Mouse (Mus musculus) neural tube, embryonic 15.5 days (tissue): ENCODE results near the gene Pdpn. TPM values are rescaled to one million over a fixed set of nuclear protein-coding genes. Genes with fewer than 3 reads are reported as not detected.

Source experiments
- ATAC-seq: fragments of 200-750 bp; cut with Nextera tagmentation; 2 replicates; pipeline ENCODE4 v1.8.0; 2017; ENCODE audit warnings: mild to moderate bottlenecking, moderate TSS enrichment, moderate library complexity; ENCODE audit not compliant: low FRiP score
- H3K27ac ChIP-seq: fragments of 300-500 bp; sonication (generic); replicated peaks from 2 replicates; pipeline ENCODE4 v1.5.1; 2015; ENCODE audit warnings: mild to moderate bottlenecking, inconsistent platforms
- H3K27me3 ChIP-seq: fragments of 300-500 bp; sonication (generic); replicated peaks from 2 replicates; pipeline ENCODE4 v1.6.1; 2015; ENCODE audit warnings: inconsistent platforms
- H3K36me3 ChIP-seq: fragments of 300-500 bp; sonication (generic); 2 replicates; pipeline ENCODE4 v1.6.1; 2015; ENCODE audit warnings: inconsistent platforms
- H3K4me1 ChIP-seq: fragments of 300-500 bp; sonication (generic); 2 replicates; pipeline ENCODE4 v1.6.1; 2015; ENCODE audit warnings: inconsistent platforms
- H3K4me2 ChIP-seq: fragments of 300-500 bp; sonication (generic); 2 replicates; pipeline ENCODE4 v1.6.1; 2015; ENCODE audit warnings: inconsistent platforms, mild to moderate bottlenecking, moderate library complexity
- H3K4me3 ChIP-seq: fragments of 300-500 bp; sonication (generic); replicated peaks from 2 replicates; pipeline ENCODE4 v1.5.1; 2015; ENCODE audit warnings: mild to moderate bottlenecking, inconsistent platforms
- H3K9ac ChIP-seq: fragments of 300-500 bp; sonication (generic); replicated peaks from 2 replicates; pipeline ENCODE4 v1.6.1; 2015; ENCODE audit warnings: mild to moderate bottlenecking, inconsistent platforms
- H3K9me3 ChIP-seq: fragments of 300-500 bp; sonication (generic); replicated peaks from 2 replicates; pipeline ENCODE4 v1.6.1; 2016; ENCODE audit warnings: inconsistent platforms
- WGBS: fragments of 180-500 bp; shearing (Covaris S2); methylation state at CpG from one replicate; pipeline ENCODE4 v1.1.7; 2015; ENCODE audit warnings: mixed read lengths; 5-methylcytosine and 5-hydroxymethylcytosine counted together
- polyA plus RNA-seq: library from polyadenylated mRNA; unstranded; fragments of >200 nt; fragmentation: Nextera tagmentation; extraction: Ambion mirVana; gene quantifications from 2 replicates; pipeline ENCODE4 v1.2.1, GENCODE M21; 2015

Gene Pdpn
- polyA plus RNA-seq, 1 experiment from 2014 or later, result 29.0 TPM

DNA sequence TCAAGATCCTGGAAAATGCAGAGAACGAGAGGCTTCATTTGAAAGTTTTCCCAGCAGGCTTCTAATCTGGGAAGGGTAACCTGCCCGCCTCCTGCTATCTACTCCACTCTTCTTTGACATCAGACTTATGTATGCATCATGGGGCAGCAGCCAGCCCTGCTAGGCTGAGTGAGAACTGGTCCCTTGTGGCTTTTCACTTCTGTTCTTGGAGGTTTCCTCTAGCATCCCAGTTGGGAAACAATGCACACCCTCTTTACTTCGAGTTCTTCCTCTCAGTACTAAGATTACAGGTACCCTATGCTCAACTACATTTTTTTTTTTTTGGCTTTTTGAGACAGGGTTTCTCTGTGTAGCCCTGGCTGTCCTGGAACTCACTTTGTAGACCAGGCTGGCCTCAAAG, 28.5 kb downstream of the Pdpn start:
- no peak overlapping the region for H3K4me3 ChIP-seq
- H3K27ac ChIP-seq, result no peak overlapping the region
- 84% methylated on average over 3 of the region's 3 CpGs for WGBS
- no peaks in the 10 kb centered on the region for H3K36me3 ChIP-seq
- ATAC-seq, result no peak
- no peak overlapping the region for H3K9ac ChIP-seq
- H3K27me3 ChIP-seq, result no peaks in the 10 kb centered on the region
- no peak overlapping the region for H3K4me2 ChIP-seq
- no peaks in the 10 kb centered on the region for H3K9me3 ChIP-seq
- no peaks in the 10 kb centered on the region for H3K4me1 ChIP-seq

DNA sequence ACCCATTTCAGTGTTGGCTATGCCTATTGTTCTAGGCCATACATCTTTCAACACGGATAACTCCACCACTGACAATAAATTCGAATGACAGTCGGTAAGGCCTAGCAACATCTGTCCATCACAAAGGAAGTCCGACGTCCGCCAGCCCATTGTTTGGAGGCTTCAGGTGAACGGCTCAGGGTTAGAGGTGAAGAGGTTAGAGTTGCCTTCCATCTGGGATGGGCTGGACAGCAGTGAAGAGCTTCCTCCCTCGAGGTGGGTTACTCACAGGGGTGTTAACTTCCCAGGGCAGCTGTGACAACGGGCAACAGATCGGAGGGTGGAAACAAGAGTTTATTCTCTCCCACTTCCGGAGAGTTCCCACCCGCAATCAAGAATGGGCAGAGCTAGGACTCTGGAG, 36.7 kb downstream of the Pdpn start:
- Histone ChIP-seq H3K9me3 (no peaks in the 10 kb centered on the region), H3K4me3 (no peak overlapping the region), H3K27ac (no peak overlapping the region), H3K4me2 (no peak overlapping the region), H3K27me3 (no peaks in the 10 kb centered on the region), H3K4me1 (peaks cover 11% of the 10 kb centered on the region), H3K9ac (no peak overlapping the region), H3K36me3 (no peaks in the 10 kb centered on the region)
- WGBS, result 73% methylated on average over 12 of the region's 12 CpGs
- ATAC-seq, result no peak

DNA sequence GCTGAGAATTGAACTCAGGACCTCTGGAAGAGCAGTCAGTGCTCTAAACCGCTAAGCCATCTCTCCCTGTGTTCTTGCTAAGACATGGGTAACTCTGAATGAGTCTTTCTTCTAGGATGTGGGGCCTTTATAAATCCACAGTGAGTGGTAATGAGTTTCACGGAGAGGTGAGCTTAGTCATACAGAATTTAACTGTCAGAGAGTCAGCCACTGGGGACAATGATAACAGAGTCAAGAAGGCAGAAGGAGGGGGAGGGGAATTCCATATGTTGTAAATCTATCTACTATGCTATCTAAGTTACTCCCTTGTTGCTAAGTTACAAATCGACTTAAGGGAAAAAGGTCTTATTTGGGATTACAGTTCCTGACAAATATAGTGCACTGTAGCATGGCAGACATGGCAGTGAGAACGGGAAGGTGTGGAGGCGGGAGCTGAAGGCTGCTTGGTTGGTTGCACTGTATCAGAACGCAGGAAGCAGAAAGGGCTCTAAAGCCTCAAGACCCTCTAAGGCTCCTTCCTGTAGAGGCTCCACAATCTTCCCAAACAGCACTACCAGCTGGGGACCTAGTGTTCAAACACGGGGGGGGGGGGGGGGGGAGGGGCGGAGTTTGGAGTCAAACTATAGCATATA, 39.5 kb downstream of the Pdpn start:
- Histone ChIP-seq H3K4me1 (peaks cover 11% of the 10 kb centered on the region), H3K27me3 (no peaks in the 10 kb centered on the region), H3K4me3 (no peak overlapping the region), H3K9ac (no peak overlapping the region), H3K9me3 (no peaks in the 10 kb centered on the region), H3K36me3 (no peaks in the 10 kb centered on the region), H3K4me2 (no peak overlapping the region), H3K27ac (no peak overlapping the region)
- ATAC-seq, result peak; percentile 32; the same call in 1 of the 2 replicates
- WGBS, result 32% methylated on average over 8 of the region's 8 CpGs

DNA sequence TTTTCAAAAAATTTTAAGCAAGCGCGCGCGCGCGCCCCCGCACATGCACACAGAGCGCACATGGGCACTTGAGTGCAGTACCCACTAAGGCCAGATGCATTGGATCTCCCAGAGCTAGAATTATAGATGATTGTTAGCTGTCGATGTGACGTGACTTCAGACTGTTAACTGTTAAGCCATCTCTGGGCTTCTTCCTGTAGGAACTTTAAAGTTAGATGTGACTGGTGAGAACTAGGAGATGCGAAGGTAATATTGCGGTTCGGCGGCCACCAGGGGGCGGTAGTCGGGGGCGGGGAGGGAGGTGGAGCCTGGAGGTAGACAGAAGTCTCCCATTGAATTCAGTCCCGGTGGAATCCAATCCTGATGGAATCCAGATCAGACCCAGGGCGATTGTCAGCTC, 40.8 kb downstream of the Pdpn start:
- WGBS, result 37% methylated on average over 19 of the region's 19 CpGs
- H3K36me3 ChIP-seq, result no peaks in the 10 kb centered on the region
- ATAC-seq, result 0 out of 2 replicates have a peak, but pooled peaks have one; percentile 25

DNA sequence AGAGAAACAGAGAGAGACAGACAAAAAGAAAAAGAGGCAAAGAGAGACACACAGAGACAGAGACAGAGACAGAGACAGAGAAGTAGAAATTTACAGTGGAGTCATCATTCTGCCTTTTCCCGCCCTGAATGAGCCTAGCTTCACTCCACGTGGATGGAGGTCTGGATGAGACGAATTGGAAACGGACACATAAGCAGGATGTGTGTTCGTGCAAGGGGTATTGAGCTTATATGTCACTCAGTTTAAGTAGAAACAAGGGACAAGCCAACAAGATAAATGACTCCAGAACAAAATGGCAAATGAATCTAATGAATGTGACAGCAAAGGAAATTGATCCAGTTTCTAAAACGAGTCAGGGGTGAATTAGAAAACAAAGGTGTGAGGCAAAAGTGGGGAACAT, 41.4 kb downstream of the Pdpn start:
- H3K9me3 ChIP-seq, result no peaks in the 10 kb centered on the region
- 26% methylated on average over 6 of the region's 6 CpGs for WGBS
- no peak overlapping the region for H3K9ac ChIP-seq
- no peaks in the 10 kb centered on the region for H3K27me3 ChIP-seq
- no peak for ATAC-seq
- H3K27ac ChIP-seq, result no peak overlapping the region
- H3K36me3 ChIP-seq, result no peaks in the 10 kb centered on the region
- H3K4me2 ChIP-seq, result 0 out of 2 replicates have a peak overlapping the region, but pooled peaks have one; percentile 51
- no peak overlapping the region for H3K4me3 ChIP-seq
- H3K4me1 ChIP-seq, result peaks cover 11% of the 10 kb centered on the region

More for the DNA sequence above, 40.8 kb downstream of the Pdpn start:
- no peak overlapping the region for H3K27ac ChIP-seq
- H3K4me3 ChIP-seq, result peak overlapping the region; percentile 27
- no peaks in the 10 kb centered on the region for H3K27me3 ChIP-seq
- H3K9me3 ChIP-seq, result no peaks in the 10 kb centered on the region
- H3K4me1 ChIP-seq, result peaks cover 11% of the 10 kb centered on the region
- no peak overlapping the region for H3K9ac ChIP-seq
- H3K4me2 ChIP-seq, result peak overlapping the region; percentile 51

DNA sequence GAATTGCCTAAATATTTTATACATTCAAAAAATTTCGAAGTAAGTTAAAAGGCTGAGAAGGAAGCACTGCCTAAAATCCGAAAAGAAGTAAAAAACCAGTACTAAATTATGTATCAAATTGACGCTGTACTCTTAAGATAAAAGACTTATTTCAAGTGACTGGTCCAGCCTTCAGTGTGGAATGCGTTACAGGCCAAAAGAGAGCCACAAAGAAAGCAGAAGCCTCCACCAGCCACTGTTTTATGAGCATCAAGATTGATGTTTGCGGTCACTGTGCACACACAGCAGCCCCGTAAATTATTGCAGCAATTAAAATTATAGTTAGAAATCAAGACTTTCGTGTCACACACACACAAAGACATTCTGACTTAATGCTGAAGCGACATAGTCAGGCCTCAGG, 43.8 kb downstream of the Pdpn start:
- no peak overlapping the region for H3K9ac ChIP-seq
- WGBS, result 30% methylated on average over 8 of the region's 8 CpGs
- peaks cover 11% of the 10 kb centered on the region for H3K4me1 ChIP-seq
- H3K27me3 ChIP-seq, result no peaks in the 10 kb centered on the region
- H3K27ac ChIP-seq, result no peak overlapping the region
- ATAC-seq, result no peak
- no peak overlapping the region for H3K4me3 ChIP-seq
- H3K9me3 ChIP-seq, result no peaks in the 10 kb centered on the region
- H3K36me3 ChIP-seq, result no peaks in the 10 kb centered on the region
- no peak overlapping the region for H3K4me2 ChIP-seq

DNA sequence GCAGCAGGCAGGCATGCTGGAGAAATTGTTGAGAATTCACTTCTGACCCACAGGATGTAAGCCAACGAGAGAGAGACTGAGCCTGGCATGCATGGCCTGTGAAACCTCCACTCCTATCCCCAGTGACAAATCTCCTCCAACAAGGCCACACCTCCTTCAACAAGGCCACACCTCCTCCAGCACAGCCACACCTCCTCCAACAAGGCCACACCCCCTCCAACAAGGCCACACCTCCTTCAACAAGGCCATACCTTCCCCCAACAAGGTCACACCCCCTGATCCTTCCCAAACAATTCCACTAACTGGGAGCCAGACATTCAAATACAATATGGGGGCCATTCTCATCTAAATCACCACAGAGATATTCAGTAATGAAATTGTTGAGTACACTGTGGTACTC, 46.0 kb downstream of the Pdpn start:
- Histone ChIP-seq H3K27me3 (no peaks in the 10 kb centered on the region), H3K4me2 (no peak overlapping the region), H3K36me3 (no peaks in the 10 kb centered on the region), H3K9me3 (no peaks in the 10 kb centered on the region), H3K9ac (no peak overlapping the region), H3K4me1 (peaks cover 5% of the 10 kb centered on the region; the same call in 1 of the 2 replicates), H3K27ac (no peak overlapping the region), H3K4me3 (no peak overlapping the region)
- no peak for ATAC-seq
- WGBS, result 100% methylated on average over 1 of the region's 1 CpGs

DNA sequence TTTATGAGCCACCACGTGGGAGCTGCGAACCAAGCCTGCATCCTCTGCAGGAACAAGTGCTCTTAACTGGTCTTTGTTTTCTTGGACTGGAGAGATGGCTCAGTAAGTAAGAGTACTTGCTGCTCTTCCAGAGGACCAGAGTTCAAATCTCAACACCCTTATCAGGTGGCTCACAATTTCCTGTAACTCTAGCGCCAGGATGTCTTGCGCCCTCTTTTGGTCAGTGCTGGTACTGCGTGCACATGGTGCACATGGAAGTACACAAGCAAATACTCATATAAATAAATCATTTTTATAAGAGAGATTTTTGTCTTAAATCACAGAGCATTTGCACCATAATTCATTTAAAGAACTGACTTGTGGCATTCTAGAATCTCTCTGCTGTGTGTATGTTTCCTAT, 51.3 kb downstream of the Pdpn start:
- no peaks in the 10 kb centered on the region for H3K36me3 ChIP-seq
- no peaks in the 10 kb centered on the region for H3K9me3 ChIP-seq
- 80% methylated on average over 5 of the region's 5 CpGs for WGBS
- no peaks in the 10 kb centered on the region for H3K4me1 ChIP-seq
- no peak overlapping the region for H3K4me3 ChIP-seq
- no peak for ATAC-seq
- no peak overlapping the region for H3K27ac ChIP-seq
- H3K27me3 ChIP-seq, result no peaks in the 10 kb centered on the region
- no peak overlapping the region for H3K9ac ChIP-seq
- no peak overlapping the region for H3K4me2 ChIP-seq

DNA sequence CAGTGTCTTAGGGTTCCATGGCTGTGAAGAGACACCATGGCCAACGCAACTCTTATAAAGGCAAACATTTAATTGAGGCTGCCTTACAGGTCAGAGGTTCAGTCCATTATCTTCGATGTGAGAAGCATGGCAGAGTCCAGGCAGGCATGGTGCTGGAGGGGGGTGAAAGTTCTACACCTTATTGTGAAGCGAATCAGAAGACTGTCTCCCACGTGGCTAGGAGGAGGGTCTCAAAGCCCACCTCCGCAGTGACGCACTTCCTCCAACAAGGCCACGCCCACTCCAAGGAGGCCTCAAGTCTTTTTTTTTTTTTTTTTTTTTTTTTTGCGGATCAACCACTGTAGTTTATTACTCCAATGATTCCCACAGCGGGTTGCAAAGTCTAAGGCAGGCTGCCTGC, 58.1 kb downstream of the Pdpn start:
- no peak for ATAC-seq
- 85% methylated on average over 9 of the region's 9 CpGs for WGBS
- Histone ChIP-seq H3K4me1 (0 out of 2 replicates have a peak, but pooled peaks cover 4% of the 10 kb centered on the region), H3K4me2 (no peak overlapping the region), H3K9me3 (no peaks in the 10 kb centered on the region), H3K27me3 (no peaks in the 10 kb centered on the region), H3K27ac (no peak overlapping the region), H3K4me3 (no peak overlapping the region), H3K9ac (no peak overlapping the region), H3K36me3 (no peaks in the 10 kb centered on the region)

DNA sequence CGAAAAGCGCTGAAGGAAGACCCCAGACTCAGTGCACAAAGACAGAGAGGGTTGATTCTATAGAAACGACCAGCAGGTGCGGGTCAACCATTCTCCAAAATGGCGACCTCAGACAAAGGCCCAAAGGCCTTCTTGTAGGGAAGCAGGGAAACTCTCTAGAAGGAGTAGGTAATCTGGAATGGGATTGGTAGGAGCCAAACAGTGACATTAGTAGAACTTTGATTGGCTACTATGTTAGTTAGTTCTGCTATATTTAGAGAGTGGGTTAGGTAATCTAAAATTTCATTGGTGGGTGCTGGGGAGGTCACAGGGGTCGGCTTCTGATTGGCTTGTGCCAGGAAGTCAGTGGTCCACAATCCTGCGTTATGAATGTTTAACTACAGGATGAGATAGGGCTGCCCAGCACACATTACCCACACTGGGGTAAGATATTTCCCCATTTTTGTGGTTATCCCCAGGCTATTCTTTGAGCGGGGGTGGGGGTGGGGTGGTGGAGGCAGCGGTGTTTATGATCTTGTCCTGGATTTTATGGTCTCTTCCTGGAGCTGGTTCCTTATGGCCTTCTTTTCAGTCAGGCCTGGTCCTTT, 59.7 kb downstream of the Pdpn start:
- Histone ChIP-seq H3K9ac (no peak overlapping the region), H3K9me3 (no peaks in the 10 kb centered on the region), H3K4me3 (no peak overlapping the region), H3K36me3 (no peaks in the 10 kb centered on the region), H3K4me1 (0 out of 2 replicates have a peak, but pooled peaks cover 4% of the 10 kb centered on the region), H3K27ac (no peak overlapping the region), H3K4me2 (no peak overlapping the region), H3K27me3 (no peaks in the 10 kb centered on the region)
- ATAC-seq, result no peak
- 90% methylated on average over 9 of the region's 9 CpGs for WGBS

DNA sequence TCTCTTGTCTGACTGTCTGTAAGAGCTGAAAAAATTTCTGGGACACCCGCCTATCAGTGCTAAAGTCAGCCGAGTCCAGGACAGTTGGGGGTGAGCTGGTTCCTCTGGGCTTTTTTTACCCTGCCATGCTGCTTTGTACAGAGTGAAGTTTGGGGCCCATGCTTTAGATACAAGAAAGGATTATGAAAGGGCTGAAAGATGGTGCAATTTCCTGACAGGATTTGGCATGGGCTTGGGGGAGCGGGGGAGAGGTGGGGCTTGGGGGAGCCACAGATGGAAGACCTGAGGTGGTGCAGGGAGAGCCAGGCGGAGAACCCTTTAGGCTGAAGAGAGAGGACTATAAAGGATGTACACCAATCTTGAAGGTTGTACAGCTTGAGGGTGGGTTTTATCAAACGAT, 60.2 kb downstream of the Pdpn start:
- Histone ChIP-seq H3K27ac (no peak overlapping the region), H3K4me2 (no peak overlapping the region), H3K27me3 (no peaks in the 10 kb centered on the region), H3K4me1 (0 out of 2 replicates have a peak, but pooled peaks cover 4% of the 10 kb centered on the region), H3K9ac (no peak overlapping the region), H3K4me3 (no peak overlapping the region), H3K9me3 (no peaks in the 10 kb centered on the region), H3K36me3 (no peaks in the 10 kb centered on the region)
- 95% methylated on average over 5 of the region's 5 CpGs for WGBS
- ATAC-seq, result no peak

DNA sequence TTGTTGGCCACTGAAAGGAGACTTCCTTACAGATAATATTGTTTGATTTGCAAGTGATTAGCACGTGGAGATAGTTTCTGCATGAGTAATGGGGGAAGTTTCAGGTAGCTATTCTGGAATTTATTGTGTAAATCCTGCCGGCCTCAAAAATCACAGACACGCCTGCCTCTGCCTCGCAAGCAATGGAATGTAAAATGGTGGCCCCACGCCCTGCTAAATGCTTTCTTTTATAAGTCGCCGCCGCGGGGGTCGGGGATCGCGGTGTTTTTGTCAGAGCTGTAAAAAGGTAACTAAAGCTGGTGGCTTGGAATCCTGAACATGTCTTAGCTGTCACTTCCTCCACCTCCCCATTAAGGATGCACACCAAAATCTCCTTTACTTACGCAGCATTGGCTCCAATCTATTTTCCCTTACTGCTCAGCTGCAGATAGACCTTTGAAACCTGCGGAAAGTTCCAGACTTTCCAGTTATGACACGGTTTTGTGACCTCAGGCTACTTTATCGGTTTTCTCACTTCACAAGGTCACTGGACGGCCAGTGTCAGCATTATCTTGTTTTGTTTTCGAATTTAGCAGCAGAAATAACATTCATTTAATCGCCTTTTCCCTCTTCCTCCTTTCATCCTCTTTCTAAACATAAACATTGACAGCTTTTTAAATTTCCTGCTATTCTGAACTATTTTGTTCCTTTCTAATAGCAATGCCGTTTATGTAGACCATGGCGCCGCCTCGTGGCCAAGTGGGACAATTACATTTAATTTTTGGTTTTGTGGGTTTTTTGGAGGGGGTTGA, 60.9 kb downstream of the Pdpn start:
- H3K9me3 ChIP-seq, result no peaks in the 10 kb centered on the region; the same call in 1 of the 2 replicates
- 31% methylated on average over 23 of the region's 23 CpGs for WGBS
- no peak for ATAC-seq

More for the DNA sequence above, 60.9 kb downstream of the Pdpn start:
- Histone ChIP-seq H3K4me2 (0 out of 2 replicates have a peak overlapping the region, but pooled peaks have one; percentile 19), H3K9ac (no peak overlapping the region), H3K27me3 (no peaks in the 10 kb centered on the region), H3K27ac (no peak overlapping the region), H3K4me1 (0 out of 2 replicates have a peak, but pooled peaks cover 4% of the 10 kb centered on the region), H3K4me3 (no peak overlapping the region), H3K36me3 (no peaks in the 10 kb centered on the region)
